Mouse (Mus musculus) layer of hippocampus, adult 2 months (tissue): ENCODE measurements at regions not wholly inside any gene's neighbourhood (a gene's known extent, or its start where the extent isn't known, plus 50 kb on each side); places are given as distances from the start of the nearest gene placed in this dataset.

ENCODE experiments used
- DNase-seq, 2 experiments: peaks; one replicate each; pipeline ENCODE4 v3.0.0; 2022; ENCODE audit warnings: low spot score in 2 of 2
- H3K27ac ChIP-seq: fragments of 200-600 bp; 2 replicates; pipeline ENCODE4 v1.8.1; 2022
- H3K4me3 ChIP-seq: fragments of 200-600 bp; 2 replicates; pipeline ENCODE4 v1.8.1; 2022; ENCODE audit warnings: mild to moderate bottlenecking
- CTCF ChIP-seq: fragments of 200-600 bp; conservative IDR thresholded peaks from 2 replicates; pipeline ENCODE4 v1.8.1; 2022; ENCODE audit warnings: antibody characterized with exemption, mild to moderate bottlenecking, moderate library complexity

GRCm38 (mm10) chr1:184456727-184457126, 275.7 kb downstream of the Hlx start:
- no peak overlapping the region for H3K27ac ChIP-seq
- no peak overlapping the region for H3K4me3 ChIP-seq
- no peak for TF ChIP-seq CTCF
- no peak for DNase-seq

- no peak for DNase-seq
- Histone ChIP-seq H3K4me3 (no peak overlapping the region), H3K27ac (no peak overlapping the region)
- TF ChIP-seq CTCF: no peak
Observed at GRCm38 (mm10) chr1:184454381-184454780, 278.0 kb downstream of the Hlx start.

GRCm38 (mm10) chr1:184453673-184454072, 278.7 kb downstream of the Hlx start:
- no peak for DNase-seq
- TF ChIP-seq CTCF: no peak
- H3K27ac ChIP-seq: no peak overlapping the region
- no peak overlapping the region for H3K4me3 ChIP-seq

- Histone ChIP-seq H3K4me3 (no peak overlapping the region), H3K27ac (no peak overlapping the region)
- TF ChIP-seq CTCF: no peak
- DNase-seq: no peak
Observed at GRCm38 (mm10) chr1:184453061-184453460, 279.4 kb downstream of the Hlx start.

GRCm38 (mm10) chr1:184451686-184452085, 280.7 kb downstream of the Hlx start:
- Histone ChIP-seq H3K4me3 (no peak overlapping the region), H3K27ac (no peak overlapping the region)
- no peak for TF ChIP-seq CTCF
- DNase-seq: no peak

- no peak for TF ChIP-seq CTCF
- H3K4me3 ChIP-seq: no peak overlapping the region
- H3K27ac ChIP-seq: no peak overlapping the region
- DNase-seq: no peak
Observed at GRCm38 (mm10) chr1:184449007-184449406, 283.4 kb downstream of the Hlx start.

GRCm38 (mm10) chr1:184447911-184448310, 284.5 kb downstream of the Hlx start:
- H3K27ac ChIP-seq: no peak overlapping the region
- DNase-seq: peak; percentile 52 to 79
- TF ChIP-seq CTCF: peak; percentile 96
- no peak overlapping the region for H3K4me3 ChIP-seq

GRCm38 (mm10) chr1:184447161-184447667, 285.2 kb downstream of the Hlx start:
- Histone ChIP-seq H3K4me3 (no peak overlapping the region), H3K27ac (no peak overlapping the region)
- peak in 1 of 2 experiments; percentile 12 for DNase-seq
- TF ChIP-seq CTCF: no peak

- Histone ChIP-seq H3K4me3 (no peak overlapping the region), H3K27ac (no peak overlapping the region)
- DNase-seq: peak in 1 of 2 experiments; percentile 4
- no peak for TF ChIP-seq CTCF
Observed at GRCm38 (mm10) chr1:184444189-184444588, 288.2 kb downstream of the Hlx start.

- no peak for TF ChIP-seq CTCF
- no peak for DNase-seq
- Histone ChIP-seq H3K27ac (no peak overlapping the region), H3K4me3 (no peak overlapping the region)
Observed at GRCm38 (mm10) chr1:184442701-184443100, 289.7 kb downstream of the Hlx start.

- Histone ChIP-seq H3K27ac (no peak overlapping the region), H3K4me3 (peak overlapping the region; percentile 48)
- peak; percentile 10 to 16 for DNase-seq
- no peak for TF ChIP-seq CTCF
Observed at GRCm38 (mm10) chr1:184441005-184441557, 291.3 kb downstream of the Hlx start.

GRCm38 (mm10) chr1:184439506-184439905, 292.9 kb downstream of the Hlx start:
- Histone ChIP-seq H3K4me3 (no peak overlapping the region), H3K27ac (no peak overlapping the region)
- DNase-seq: no peak
- no peak for TF ChIP-seq CTCF

GRCm38 (mm10) chr1:184436387-184436786, 296.0 kb downstream of the Hlx start:
- no peak for TF ChIP-seq CTCF
- no peak overlapping the region for H3K27ac ChIP-seq
- DNase-seq: no peak
- no peak overlapping the region for H3K4me3 ChIP-seq

GRCm38 (mm10) chr1:184428612-184429011, 303.8 kb downstream of the Hlx start:
- no peak for TF ChIP-seq CTCF
- no peak overlapping the region for H3K4me3 ChIP-seq
- no peak overlapping the region for H3K27ac ChIP-seq
- no peak for DNase-seq

- H3K4me3 ChIP-seq: no peak overlapping the region
- no peak overlapping the region for H3K27ac ChIP-seq
- no peak for TF ChIP-seq CTCF
- no peak for DNase-seq
Observed at GRCm38 (mm10) chr1:184428035-184428434, 304.4 kb downstream of the Hlx start.
